Mouse (Mus musculus): Measurements from ENCODE around the gene Ptprr.
A peak's percentile ranks its signal among the peaks of the same experiment; 100 is the strongest.

The Ptprr gene

DNA sequence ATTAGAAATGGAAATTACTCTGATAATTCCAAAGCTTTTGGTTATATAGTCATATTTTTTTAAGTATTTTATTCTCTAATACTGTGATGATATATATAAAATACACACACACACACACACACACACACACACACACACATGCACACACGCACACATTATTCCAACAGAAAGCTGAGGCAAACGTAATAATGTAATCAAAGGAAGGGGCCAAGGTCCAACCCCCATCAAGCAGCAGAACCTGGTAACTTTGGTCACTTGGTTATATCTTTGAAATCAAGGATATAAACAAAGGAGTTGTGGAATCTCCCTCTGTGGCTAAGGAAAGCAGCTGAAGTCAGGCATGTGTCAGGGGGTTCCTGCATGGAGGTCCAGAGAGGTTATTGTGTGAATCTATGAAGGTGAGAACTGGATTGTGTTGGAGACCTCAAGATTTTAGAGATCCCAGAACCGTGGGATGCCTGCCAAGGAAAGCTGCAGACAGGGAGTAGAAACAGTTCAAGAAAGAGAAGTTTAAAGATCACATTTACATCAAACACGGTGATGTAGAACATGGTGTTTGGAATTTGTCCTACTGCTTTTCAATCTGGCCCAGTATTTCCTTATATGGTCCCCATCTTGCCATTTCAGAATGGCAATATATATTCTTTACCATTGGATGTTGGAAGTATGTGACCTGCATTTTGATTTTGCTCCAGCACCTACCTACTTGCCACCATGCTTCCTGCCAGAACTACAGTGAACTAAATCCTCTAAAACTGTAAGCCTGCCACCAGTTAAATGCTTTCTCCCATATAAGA lies 98.1 kb downstream of the Ptprr start:
- DNase-seq (ENCODE audit: low spot score in 2 of 2): no peak

DNA sequence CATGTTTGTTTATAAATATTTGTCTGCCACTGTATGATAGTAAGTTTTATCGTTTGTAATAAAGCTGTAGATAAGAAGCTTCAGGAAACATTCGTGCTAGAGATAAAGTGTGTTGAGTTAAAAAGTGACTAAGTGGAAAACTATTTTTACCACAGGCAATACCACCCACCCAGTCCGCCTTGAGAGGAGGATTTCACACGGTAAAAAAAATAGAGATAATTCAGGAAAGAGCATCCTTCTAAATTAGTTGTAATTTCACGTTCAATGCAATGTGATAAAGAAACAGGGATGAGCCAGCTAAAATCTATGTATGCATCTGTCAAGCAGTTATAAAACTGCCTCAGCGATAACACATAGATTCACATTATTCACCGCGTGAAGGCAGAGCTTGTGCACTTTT lies 99.0 kb downstream of the Ptprr start:
- DNase-seq (ENCODE audit: low spot score in 2 of 2): no peak

DNA sequence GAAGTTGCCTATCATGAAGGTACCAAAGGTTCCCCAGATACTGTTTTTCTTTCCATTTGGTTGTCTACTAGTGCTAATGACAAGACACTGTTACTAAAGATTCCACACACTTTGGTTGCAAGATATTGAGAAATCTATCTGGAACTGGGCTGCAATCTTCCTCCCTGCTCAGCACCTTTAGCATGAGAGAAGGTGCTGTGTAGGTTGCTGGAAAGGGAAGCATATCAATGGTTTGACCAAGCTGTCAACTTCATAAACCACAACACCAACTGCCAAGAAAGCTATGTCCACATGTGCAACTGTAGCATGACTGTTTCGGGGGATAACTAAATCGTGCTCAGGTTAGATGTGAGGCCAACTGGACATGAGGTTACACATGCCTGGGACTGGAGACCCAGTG lies 103.5 kb downstream of the Ptprr start:
- no peak for DNase-seq (ENCODE audit: low spot score in 2 of 2)

DNA sequence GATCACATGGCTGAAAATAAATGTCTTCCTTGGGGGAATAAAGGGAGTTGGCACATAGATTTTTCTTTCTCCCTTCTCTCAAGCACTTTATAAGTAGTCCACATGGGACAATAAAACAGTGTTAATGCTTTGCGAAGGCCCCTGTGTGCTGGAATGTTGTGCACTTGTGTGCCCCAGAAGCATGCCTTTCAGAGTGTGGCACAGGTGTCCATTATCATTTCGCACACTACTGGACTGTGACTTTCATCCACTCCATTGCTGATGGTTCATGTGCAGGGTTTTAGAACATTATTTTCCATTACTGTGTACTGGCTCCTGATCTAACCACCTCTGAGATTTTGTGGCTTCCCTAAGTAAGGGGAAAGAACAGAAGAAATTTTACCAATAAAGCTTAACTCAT lies 105.8 kb downstream of the Ptprr start:
- no peak for DNase-seq (ENCODE audit: low spot score in 2 of 2)

DNA sequence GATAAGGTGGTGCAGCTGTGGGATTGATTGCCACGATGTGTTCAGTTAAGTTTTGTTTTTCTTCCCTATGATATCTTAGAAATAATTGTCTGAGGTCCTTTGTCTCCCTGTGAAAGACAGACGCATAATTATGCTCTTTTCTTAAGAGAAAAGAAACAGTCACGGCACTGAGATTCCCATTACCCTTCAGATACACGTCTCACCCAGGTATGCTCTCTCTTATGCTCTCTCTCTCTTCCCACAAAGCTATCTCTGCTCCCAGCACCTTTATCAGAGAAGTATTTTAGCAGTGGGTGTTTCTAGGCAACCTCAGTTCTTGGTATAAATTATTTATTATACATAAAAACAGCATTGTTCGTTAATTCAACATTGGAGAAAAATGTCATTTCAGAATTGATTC lies 107.4 kb downstream of the Ptprr start:
- no peak for DNase-seq (ENCODE audit: low spot score in 2 of 2)

DNA sequence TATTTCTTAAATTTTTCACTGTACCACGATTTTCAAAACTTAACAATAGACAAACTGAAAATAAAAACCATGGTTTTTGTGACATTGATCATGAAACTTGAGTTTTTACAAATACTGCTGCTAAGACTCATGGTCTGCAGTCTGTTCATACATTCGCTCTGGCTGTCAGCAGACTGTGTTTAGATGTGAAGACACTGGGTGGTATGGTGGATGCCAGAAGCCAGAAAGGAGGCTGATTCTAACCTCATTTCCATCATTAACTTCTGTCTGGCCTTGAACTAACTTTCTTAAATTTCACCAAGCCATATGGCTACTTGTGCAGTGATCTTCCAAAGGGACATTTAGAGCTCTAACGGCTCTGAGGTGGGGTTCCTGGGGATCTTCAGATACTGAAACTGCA lies 112.4 kb downstream of the Ptprr start:
- DNase-seq (ENCODE audit: low spot score in 2 of 2): no peak

DNA sequence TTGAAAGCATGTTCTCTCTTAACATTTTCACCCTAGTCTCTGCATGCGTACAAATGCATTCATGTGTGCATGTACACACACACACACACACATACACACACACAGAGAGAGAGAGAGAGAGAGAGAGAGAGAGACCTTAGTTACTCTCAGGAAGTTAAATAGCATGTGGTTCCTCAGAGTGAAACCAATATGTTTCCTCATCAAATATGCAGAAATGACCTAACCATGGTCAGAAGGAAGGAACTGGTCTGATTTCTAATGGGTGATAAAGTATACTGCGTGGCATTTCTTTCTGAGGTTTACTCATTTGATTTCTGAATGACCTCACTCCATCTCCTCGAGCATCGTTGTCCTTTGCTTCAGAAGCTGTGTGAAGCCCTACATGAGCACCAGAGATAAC lies 113.2 kb downstream of the Ptprr start:
- DNase-seq (ENCODE audit: low spot score in 2 of 2): no peak

DNA sequence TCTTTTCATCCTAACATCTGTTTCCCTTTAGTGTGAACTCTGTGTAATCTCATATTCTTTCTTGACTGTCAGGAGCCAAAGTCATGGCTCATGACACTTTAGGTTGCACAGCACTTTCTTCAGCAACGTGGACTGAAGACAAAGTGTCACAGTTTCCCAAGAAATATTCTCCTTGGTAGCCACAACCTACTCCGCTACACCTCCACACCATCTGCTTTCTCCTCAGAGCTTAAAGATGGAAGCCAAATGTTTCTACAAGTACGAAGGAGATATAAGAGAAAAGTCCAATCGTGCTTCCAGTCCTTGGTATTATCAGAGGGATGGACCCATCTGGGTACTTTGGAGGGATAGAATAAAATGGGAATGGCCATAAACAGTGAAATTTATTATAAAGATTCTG lies 114.2 kb downstream of the Ptprr start:
- DNase-seq (ENCODE audit: low spot score in 2 of 2): no peak

DNA sequence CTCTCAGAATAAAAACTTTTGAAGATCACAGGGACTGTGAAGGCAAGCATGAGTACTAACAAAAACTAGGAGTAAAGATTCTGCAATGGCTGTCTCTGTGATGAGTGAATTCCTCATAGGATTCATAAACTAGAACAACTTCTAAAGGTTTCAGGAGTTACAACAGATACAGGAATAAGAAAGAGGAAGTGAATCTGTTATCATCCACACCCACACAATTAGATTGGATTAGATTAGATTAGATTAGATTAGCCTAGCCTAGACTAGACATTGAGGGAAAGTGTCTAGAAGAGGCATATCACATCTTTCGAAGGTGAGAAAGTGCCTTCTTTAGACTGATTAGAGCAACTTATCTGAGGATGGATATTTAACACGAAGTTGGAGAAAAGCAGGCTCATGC lies 117.2 kb downstream of the Ptprr start:
- DNase-seq (ENCODE audit: low spot score in 2 of 2): no peak

DNA sequence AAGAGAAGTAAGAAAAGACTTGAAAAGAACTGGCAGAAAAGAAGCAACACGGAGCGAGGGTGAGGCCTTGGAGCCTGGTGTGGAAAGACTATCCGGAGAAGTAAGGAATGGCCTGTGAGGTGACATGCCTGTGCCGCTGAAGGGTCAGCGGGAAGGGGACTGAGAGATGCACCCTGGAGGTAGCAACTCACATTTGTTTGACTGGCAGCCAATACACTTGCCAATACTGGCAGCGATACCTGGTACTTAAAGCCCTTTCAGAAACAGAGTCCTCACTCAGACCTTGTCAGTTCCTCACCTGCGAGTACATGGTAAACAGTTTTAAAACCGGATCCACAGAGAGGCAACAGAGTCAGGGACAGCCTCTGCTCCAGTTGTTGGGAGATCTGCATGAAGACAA lies 122.2 kb downstream of the Ptprr start:
- no peak for DNase-seq (ENCODE audit: low spot score in 2 of 2)

DNA sequence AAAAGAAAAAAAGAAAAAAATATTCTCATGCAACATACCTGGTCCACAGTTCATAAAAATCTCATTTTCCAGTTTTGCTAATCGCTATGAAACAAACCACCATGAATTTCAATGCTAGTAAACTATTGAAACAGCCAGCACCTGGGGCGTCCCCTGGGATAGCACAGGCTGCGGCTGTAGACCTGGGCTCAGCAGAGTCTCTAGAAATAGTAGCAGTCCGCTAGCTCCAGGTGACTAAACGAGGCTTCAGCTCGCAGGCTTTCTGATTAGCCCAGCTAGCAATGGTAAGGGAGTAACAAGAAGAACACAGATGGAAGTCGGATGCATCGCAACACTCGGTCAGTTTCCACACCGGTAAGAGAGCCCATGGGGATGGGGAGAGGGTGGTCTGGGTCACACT lies 125.7 kb downstream of the Ptprr start:
- DNase-seq (ENCODE audit: low spot score in 2 of 2): no peak

DNA sequence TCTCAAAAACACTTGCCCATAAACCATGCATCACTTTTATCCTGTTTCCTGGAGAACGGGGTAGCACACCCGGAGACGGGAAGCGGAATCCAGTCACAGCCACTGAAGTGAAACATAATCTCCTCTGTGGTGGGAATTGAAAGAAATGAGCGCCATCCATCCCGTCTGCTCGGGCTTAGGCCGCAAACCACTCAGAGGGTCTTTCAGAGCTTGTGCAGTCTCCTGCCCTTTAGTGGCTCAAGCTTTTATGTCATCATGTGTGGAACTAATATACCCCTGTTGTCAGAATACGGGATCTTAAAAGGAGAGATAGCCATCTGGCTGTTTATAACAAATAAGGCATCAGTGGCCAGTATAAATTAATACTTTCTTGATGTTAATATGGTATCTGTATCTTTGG lies 128.1 kb downstream of the Ptprr start:
- DNase-seq (ENCODE audit: low spot score in 2 of 2): no peak

DNA sequence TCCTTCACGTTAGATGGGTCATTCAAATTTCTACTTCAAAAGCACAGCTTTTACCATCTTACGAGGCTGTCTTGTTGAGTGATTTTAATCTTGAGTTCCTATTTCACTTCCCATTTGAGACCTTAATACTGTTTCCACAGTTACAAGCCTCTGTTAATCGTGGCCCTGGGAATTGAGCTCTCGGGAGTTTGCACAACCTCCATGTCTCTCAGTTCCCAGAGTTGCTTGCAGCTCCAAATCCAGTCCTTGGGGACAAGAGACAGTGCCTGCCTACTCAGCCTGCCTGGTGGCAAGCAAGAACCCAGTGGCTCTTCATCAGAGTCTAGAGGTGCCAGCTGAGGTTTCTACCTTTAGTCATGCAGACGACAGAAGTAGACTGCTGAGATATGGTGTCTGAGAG lies 136.7 kb downstream of the Ptprr start:
- no peak for DNase-seq (ENCODE audit: low spot score in 2 of 2)

DNA sequence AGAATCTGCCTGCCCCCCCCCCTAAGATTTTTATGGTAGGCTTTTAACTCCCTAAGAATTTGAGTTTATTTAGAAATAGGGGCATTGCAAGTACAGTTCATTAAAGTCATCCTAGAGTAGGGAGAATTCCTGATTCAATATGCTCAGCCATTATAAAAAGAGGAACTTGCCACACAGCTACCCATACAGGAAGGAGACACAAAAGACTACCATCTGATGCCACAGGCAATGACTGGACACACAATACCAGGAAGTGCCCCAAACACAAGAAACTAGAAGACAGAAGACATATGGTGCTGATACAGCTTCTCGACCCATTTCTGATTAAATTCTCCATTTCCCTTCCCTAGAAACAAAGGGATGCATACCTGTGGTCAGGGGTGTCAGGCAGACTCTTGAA lies 138.7 kb downstream of the Ptprr start:
- DNase-seq (ENCODE audit: low spot score in 2 of 2): no peak

DNA sequence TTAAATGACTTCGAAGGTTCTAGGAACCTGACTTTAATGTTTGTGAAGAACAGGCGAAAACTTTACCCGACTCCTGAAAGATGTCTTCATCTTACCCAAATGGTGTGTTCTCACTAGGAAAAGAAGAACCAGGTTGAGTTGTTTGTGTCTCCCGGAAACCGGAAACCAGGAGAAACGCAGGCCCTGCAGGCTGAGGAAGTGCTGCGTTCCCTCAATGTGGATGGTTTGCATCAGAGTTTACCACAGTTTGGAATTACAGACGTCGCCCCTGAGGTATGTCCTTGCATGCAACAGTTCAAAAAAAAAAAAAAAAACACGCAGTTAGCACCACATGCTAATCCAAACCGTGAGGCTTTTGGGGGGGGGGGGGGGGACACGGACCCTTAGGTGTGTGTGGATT lies 144.3 kb downstream of the Ptprr start:
- no peak for DNase-seq (ENCODE audit: low spot score in 2 of 2)

DNA sequence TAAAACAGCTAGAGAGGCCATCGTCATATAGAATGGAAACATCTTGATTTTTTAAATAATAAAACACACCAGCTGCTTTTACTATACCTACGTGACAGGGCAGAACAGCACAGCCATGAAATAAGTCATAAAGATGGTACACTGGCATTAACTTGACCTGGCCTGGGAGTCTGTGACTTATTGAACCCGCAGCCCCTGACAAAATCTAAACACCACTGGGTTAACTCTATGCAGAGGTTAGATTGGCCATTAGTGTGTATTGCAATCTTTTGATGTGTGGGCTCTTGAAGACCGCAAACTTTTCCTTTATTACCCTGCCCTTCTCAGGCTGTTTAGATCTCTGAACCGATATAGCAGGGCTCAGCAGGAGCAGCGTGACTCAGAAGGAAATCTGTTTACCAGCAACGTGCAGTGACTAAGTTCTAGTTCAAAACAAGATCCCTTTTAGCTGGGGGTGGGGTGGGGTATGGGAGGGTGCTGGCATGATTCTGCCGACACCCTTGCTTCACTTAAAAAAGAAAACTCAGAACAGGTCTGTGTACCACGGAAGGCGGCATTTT lies 157.4 kb downstream of the Ptprr start:
- DNase-seq (ENCODE audit: low spot score in 2 of 2): no peak

DNA sequence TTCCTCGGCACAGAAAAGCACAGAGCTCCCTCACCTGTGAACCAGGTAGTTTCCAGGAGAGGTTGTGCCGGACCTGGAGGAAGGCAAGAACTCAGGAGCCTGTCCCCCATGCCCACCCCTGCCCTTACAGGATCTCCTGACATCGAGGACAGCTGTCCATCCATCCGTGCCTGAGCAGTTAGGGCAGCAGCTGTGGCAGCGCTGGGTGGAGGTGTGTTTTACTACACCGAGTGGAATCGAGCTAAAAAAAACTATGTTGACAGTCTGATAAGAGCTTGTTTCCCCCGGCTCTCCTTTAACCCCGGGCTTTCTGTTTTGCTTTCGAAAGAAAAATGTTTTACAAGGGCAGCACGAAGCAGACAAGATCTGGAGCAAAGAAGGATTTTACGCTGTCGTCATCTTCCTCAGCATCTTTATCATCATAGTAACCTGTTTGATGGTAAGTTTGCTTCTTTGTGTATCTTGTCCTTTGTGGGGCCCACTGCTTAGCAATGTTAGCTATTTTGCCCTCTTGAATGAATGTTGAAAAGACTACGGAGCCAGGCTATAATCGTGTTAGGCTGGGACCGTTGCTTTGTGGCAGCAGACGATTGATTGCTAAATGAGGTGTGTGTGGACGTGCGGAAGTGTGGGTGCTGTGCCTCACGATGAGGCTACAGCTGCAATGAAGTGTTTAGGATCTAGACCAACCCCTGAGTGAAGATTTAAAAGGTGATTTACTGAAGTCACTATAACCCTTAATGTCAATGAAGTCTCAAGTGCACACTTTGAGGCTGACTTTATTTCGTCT lies 159.6 kb downstream of the Ptprr start:
- no peak for DNase-seq (ENCODE audit: low spot score in 2 of 2)

DNA sequence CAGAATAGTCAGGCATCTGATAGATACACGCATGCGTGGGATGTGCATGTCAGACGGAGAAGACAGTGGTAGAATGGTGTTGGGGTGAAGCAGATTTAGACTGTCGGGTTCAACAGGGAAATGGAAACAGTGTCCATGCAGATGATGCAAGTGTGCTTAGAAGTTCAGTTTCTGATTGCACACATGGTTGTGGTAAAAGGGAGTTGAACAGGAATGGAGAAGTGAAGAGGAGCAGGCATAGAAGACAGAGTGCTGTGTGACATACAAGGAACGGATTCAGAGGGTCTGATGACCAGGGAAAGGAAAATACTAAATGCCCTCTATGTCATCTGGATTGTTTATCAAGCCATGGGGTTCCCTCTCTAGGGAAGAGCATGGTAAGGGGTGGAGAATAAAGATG lies 163.2 kb downstream of the Ptprr start:
- no peak for DNase-seq (ENCODE audit: low spot score in 2 of 2)

DNA sequence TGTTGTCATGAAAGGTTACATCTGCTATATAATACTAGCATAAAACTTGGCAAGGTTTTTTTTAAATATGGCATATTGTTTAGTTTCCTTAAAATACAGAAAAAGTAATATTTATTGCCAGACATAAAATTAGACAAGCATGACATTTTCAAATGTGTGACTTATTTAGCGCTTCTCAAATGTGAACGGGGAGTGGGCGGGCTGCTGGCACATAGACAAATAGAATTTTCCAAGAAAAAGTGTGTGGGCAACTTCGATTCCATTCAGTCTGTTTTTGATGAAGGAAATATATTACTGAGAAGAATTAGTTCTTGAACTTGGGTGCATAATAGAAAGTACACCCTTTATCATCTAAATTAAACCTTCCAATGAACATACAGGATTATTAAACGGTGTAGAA lies 164.2 kb downstream of the Ptprr start:
- DNase-seq (ENCODE audit: low spot score in 2 of 2): peak; percentile 17 to 19

DNA sequence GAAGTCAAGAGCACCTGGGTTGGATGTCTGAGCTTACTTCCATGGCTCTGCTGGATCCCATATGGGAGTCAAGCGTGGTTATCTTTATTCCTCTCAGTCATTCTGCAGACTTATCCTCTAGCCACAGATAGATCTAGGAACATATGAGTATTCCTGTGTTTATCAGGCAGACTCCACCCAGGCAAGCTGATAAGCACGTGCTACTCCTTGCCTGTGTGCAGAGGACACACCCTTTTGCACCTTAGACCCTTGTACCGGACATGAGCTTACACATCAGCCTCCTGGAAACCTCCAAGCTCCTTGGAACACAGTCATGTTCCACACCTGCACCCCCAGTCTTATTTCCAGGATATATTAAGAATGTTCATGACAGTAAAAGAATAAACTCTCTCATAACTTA lies 165.2 kb downstream of the Ptprr start:
- no peak for DNase-seq (ENCODE audit: low spot score in 2 of 2)

DNA sequence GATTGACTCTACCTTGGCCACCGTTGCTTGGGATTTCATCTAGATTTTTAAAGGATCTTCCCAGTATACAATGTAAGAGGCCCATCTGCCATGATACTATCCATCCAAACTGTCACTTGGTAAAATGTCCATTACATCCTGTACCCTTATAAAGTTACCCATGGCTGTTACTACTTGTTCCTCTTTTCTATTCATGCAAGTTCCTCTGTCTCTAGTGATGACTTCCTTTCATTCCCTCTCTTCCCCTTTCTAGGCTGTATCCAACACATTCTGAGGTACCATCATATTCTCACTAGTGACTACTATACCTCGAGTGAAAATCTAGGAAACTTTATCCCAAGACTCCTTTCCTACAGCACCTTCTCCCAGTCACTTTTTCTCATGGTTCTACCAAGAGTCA lies 173.7 kb downstream of the Ptprr start:
- no peak for DNase-seq (ENCODE audit: low spot score in 2 of 2)

DNA sequence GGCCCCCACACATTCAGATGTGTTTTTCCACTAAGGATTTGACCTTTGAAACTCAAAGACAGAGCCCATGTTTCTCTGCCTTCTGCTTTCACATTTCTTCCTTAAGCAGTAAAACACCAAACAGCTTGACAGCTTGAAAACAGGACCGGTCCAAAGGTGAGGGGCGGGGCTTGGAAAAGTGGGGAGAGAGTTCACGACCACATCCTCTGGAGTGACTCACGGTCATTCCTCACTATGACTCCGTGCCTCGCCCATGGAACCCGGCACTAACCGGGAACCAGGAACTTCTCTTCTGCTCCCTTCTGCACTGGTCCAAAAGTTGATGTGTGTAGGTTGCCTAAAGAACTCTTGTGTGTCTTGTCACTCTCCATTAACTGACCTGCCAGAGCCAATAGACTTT lies 174.3 kb downstream of the Ptprr start:
- DNase-seq (ENCODE audit: low spot score in 2 of 2): no peak

DNA sequence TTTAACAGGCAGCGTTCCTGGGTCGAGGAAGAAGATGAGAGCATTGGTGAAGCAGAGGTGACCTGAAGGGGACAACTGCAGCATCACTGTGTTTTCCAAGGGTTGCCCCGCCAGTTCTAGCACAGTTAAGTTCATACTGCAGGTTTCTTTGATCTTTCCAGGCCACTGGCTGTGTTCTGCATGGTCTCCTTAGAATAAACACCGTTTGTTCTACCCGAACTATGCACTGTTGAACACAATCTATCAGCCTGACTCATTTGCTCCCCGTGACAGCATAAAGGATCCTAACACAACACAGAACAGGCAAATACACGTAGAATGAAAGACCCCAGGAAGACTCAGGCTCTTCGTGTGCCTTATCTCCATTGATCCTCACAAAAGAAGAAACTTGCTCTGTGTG lies 176.4 kb downstream of the Ptprr start:
- no peak for DNase-seq (ENCODE audit: low spot score in 2 of 2)
